Mouse (Mus musculus): ENCODE results near the gene Dnaja1.
A peak's percentile ranks its signal among the peaks of the same experiment; 100 is the strongest.

The Dnaja1 gene

DNA sequence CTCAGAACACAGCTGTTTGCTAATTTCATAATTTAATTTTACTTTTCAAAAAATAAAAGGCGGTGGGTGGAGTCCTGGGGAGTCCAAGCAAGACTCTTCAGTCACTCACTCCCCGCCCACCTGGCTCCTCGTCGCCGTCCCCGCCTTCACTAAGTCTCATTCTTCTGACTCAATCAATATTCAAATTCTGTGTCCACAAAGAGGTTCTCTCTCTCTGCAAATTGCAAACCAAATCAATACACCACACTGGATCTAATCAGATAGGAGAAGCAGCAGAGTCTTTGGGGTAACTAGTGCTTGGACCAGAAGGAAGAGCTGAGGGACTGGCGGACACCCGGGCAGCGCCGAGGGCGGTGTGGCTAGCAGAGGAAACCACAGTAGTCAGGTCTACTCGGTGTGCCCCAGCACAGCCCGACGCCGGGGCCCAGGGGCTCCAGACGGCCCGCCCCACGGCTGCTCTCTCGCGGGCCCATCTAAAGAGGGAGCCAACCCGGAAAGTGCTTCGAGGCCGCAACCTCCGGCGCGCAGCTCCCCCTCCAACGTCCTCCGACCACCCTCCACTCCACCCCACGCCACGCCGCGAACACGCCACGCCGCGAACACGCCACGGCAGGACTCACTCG is 35.3 kb downstream of the Dnaja1 start:
- no peak for DNase-seq (ENCODE audit: low spot score)

DNA sequence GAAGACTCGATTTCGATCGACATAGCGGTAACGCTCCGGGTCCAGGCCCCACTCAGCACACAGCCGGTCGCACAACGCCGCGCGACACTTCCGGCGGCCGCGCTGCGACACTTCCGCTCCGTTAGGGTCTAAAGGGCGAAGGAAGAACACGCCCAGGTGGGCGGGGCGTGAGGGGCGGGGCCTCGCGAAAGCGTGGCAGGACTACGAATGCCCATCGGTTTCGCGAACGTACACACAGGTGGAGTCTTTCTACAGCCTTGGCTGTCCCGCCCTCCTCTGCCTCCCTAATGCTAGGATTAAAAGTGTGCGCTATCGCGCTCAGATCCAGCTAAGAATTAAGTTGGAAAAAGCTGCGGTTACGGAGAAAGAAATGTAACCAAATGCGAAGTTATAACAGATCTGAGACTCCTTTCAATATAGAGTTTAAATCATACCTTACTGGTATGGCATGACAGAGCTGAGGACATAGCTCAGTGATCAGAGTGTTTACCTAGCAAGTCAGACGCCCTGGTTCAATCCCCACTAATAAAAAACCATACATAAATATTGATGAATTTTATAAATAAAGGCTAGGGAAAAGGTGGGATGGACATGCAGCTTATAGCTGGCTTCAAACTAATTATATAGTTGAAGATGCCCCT is 36.0 kb downstream of the Dnaja1 start, which contains the start of gene Smu1:
TSS of gene Smu1 (minus strand) at position 144 of the 641 bp plus-strand sequence.
- DNase-seq (ENCODE audit: low spot score), result peak; percentile 79

DNA sequence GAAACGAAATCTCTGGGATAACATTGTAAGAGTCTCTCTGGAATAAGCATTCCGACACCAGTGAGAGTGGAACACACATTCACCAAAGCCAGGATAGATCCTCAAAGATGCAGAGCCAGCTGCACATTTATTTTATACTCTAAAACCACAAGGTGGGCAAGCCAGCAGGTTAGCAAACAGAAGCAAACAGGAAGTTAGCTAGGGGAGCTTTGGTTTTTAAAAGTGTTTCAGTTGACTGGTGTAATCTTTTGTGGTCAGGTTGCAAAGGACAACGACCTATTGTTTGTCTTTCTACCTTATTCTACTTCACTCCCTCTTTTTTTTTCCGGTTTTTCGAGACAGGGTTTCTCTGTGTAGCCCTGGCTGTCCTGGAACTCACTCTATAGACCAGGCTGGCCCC is 37.9 kb downstream of the Dnaja1 start:
- no peak for DNase-seq (ENCODE audit: low spot score)

DNA sequence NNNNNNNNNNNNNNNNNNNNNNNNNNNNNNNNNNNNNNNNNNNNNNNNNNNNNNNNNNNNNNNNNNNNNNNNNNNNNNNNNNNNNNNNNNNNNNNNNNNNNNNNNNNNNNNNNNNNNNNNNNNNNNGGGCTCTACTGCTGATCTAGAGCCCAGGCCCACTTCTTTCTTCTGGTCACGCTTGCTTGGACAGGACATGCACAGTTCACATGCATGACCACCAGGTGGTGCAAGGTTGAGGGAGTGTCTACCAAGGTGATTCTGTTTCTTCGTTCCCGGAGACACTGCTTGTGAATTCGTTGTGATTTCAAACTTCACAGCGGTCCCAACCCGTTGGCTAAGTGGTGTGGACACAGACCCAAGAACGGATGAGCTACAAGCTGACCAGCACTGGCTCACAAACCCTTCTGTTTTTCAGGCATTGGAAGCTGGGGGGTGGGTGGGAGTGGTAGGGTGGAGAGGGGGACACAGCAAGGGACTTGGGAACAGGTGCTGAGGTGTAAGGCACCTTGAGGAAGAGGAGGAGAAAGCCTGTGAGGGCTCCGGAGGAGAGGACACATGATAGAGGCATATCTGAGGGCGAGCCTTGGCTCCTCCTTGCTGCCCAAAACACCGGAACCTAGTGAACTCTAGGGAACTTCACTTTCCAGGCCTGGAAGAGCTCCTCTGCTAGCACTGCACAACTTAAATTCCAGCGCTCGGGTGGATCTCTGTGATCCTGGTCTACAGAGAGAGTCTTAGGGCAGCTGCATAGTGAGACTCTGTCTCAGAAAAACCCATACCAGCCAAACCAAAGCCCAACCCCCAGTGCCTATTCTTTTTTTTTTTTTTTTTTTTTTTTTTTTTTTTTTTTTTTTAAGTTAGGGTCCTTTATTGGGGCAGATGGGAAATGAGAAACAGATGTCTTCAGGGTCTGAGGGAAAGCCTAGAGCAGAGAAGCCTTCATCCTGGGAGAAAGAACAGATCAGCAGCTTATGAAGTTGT is 52.6 kb downstream of the Dnaja1 start:
- peak; percentile 49 for DNase-seq (ENCODE audit: low spot score)

DNA sequence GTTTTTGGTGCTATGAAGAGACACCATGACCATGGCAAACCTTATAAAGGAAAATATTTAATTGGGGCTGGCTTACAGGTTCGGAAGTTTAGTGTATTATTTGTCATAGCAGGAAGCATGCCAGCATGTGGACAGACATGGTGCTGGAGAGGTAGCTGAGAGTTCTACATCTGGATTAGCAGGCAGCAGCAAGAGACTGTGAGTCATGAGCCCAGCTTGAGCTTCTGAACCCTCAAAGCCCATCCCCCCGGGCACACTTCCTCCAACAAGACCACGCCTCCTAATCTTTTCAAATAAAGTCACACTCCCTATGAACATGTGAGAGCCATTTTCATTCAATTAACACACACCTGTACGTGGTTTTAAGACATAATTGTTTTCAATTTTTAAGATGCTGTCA is 54.5 kb downstream of the Dnaja1 start:
- no peak for DNase-seq (ENCODE audit: low spot score)

DNA sequence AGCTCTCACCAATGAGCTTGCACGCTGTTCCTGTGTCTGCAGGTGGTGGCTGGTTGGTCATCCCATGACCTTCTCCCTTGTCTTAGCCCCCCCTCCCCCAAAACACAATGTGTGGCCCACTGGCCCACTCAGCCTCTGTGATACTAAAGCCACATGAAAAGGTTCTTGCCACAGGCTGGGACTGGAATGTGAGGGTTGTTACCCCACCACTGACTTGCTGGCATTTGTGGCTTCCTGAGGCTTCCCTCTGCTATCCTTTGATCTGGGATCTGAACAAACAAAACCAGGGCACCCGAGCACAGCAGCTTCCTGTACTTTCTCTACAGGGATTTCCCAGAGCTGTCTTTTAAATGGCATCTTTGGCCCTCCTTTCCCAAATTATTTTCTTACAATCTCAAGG is 55.2 kb downstream of the Dnaja1 start:
- DNase-seq (ENCODE audit: low spot score), result no peak

DNA sequence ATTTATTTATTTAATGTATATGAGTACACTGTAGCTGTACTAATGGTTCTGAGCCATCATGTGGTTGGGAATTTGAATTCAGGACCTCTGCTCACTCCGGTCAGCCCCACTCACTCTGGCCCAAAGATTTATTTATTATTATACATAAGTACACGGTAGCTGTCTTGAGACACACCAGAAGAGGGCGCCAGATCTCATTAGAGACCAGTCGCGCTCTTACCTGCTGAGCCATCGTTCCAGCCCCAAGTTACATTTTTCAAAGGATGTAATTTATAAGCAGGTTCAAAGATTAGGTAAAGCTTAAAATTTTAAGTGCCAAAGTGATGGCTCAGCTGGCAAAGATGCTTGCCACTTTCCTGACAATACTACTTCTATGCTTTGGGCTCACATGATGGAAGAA is 56.7 kb downstream of the Dnaja1 start:
- DNase-seq (ENCODE audit: low spot score), result no peak

DNA sequence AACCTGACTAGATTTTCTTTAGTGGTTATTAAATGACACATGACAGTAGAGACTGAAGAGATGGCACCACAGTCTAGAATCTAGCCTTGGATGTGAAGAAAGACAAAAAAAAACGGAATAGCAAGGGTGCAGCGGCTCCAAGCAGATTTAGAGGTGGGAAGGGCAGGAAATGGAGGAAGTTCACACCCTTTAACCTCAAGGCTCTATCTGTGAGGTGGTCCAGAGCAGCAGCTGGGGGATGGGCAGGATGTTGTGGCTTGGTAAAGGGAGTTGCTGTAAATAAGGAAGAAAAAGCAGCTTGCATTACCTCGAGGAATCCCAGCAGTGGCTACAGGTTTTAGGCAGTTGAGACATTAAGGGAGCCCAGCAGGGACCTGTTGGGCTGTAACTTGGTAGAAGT is 59.2 kb downstream of the Dnaja1 start:
- no peak for DNase-seq (ENCODE audit: low spot score)

DNA sequence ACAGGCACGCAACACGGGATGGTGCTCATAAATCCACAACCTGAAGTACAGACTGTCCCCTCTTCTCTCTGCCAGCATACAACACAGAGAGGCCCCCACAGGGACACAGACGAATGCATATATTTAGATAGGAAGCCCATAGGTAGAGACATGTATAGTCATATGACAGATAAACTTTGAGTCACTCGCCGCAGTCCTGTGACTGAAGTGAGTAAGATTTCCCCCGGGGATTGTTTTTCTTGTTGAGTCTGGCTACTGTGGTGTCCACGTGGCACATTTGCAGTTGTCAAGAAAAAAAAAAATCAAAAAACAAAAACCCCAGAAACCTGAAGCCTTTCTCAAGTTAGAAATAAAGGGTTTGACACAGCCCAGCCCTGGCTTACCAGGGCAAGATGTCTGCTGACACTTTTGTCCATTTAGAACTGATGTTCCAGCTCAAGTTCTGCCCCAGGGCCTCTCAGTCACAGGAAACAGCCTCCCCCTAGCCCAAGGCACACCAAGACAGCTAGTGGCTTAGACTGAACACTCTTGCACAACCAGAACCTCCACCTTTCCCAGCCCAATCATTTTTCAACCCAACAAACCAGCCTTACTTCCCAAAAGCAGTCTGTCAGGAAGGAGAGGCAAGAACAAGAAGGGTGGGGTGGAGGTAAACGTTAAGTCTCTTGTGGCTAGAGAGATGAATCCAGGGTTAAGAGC is 60.0 kb downstream of the Dnaja1 start:
- DNase-seq (ENCODE audit: low spot score), result no peak

DNA sequence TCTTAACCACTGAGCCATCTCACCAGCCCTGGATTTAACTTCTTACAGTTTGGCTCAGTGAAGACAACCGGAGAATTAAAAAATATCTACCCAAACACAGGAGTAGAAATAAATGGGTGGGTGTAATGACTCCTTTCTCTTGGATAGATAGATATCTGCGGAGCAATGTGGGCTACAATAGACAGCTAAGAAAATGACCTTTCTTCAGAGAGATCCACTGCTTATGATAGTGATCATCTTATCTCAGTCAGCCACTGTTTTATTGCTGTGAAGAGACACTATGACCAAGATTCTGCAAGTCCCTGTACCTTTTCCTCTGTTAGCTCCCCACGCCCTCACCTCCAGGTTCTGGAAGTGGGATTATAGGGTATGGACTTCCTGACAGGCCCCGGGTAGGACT is 61.1 kb downstream of the Dnaja1 start:
- DNase-seq (ENCODE audit: low spot score), result no peak

DNA sequence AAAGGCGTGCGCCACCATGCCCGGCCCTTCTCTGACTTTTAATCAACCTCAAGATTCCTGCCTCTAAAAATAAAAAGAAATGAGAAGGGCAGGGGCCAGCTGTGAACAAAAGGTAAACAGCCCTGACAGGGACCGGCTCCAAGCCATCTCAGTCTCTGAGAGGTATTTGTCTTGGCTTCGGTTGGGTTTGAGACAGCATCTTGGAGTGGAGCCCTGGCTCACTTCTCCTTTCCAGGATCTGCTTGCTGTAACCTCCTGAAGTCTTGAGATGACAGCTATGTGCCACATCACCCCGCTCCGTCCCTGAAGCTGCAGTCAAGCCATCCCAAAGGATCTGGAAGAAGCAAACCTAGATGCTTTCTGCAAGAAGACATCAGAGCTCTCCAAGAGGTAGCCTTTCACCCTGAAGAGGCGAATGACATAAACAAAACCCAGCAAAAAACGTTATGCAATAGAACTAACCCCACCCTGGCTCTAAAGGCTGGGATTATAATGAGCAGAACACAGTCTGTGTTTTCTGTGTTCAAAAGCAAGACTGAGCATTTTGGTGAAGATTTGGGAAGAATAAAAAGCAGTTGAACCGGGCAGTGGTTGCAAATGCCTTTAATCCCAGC is 62.7 kb downstream of the Dnaja1 start:
- DNase-seq (ENCODE audit: low spot score), result no peak

DNA sequence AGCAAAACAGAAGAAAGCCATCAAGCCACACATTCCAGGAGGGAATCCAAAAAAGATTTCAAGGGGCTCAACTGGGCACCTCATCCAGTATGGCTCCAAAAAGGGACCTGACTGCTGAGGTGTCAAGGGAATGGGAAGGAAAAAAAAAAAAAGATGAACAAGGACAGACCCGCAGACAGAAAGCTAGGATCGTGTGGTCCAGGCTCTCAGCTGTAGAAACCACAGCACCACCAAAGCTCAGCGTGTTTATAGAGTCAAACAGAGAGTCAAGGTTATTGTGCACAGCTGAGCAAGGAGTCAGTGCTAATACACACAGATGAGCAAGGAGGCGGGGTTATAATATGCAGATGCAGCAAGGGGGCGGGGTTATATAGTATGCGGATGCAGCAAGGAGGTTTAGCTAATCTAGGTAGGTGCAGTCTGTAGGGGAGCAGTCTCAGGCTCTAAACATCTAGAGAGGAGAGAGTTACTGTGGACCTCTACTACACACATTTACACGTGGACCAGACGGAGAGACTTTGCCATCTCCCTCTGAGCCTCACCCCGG is 63.7 kb downstream of the Dnaja1 start:
- DNase-seq (ENCODE audit: low spot score), result no peak

DNA sequence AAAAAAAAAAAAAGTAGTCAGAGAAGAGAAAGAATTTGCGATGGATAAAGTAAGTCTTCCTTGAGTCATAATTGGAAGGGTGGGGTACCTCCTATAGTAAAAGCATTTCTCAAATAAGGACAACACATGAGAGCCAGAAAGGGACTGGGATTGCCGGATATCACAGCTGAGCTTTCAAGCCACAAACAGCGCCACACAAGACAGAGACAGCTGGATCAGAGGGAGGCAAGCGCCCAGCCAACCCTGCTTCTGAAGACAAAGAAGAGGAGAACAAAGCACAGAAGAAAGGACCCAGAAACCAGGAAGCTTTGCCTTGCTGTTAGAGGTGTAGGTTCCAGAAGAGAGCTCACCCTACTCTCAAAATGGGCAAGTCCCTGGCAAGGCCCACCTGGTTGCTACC is 64.6 kb downstream of the Dnaja1 start:
- DNase-seq (ENCODE audit: low spot score), result no peak

All from urinary bladder, postnatal 10 days (tissue).